Mouse (Mus musculus) CH12.LX (cell line): ENCODE data around the gene Aspa. TPM values are rescaled to one million over a fixed set of nuclear protein-coding genes. Genes with fewer than 3 reads are reported as not detected.
A peak's percentile ranks its signal among the peaks of the same experiment; 100 is the strongest.

Experiments used
- DNase-seq: peaks from one replicate; pipeline ENCODE4 v3.0.0-alpha.2; 2013; ENCODE audit errors: extremely low read depth
- H3K27ac ChIP-seq: 2 replicates; pipeline ENCODE4 v1.5.1; 2012; ENCODE audit warnings: low read depth, mild to moderate bottlenecking, control low read depth, moderate library complexity; ENCODE audit not compliant: insufficient read depth
- H3K27me3 ChIP-seq: replicated peaks from 2 replicates; pipeline ENCODE3; 2012; ENCODE audit warnings: inconsistent platforms
- H3K36me3 ChIP-seq, 2 experiments: replicated peaks in 1 of 2; 2 replicates each; pipeline versions ENCODE3 to v1.6.1; 2012; ENCODE audit warnings: inconsistent platforms in 1 of 2, low read length in 1 of 2, mild to moderate bottlenecking in 1 of 2, mixed read lengths in 1 of 2, moderate library complexity in 1 of 2; ENCODE audit not compliant: control insufficient read depth in 1 of 2, insufficient read depth in 1 of 2
- H3K4me1 ChIP-seq, 2 experiments: 2 replicates each; pipeline ENCODE4 v1.6.1; 2012; ENCODE audit warnings: inconsistent platforms in 1 of 2, moderate library complexity in 1 of 2; ENCODE audit not compliant: insufficient read depth in 2 of 2, control insufficient read depth in 1 of 2
- H3K4me2 ChIP-seq: 2 replicates; pipeline ENCODE4 v1.6.1; 2012; ENCODE audit warnings: low read depth, mild to moderate bottlenecking, control low read depth; ENCODE audit not compliant: poor library complexity, insufficient read depth, severe bottlenecking
- H3K4me3 ChIP-seq, 3 experiments: fragments of 150-350 bp in 1 of 3; sonication (generic) in 1 of 3; replicated peaks in 1 of 3; 2 replicates each; pipeline versions ENCODE3 to v1.5.1; 2011 to 2012; ENCODE audit warnings: low read depth in 2 of 3, low read length in 2 of 3, mild to moderate bottlenecking in 2 of 3, moderate library complexity in 2 of 3, control low read depth in 1 of 3, improper control_type of control experiment in 1 of 3, inconsistent platforms in 1 of 3, mixed read lengths in 1 of 3; ENCODE audit not compliant: poor library complexity in 1 of 3
- H3K79me2 ChIP-seq: replicated peaks from 2 replicates; pipeline ENCODE4 v1.6.1; 2012; ENCODE audit warnings: mild to moderate bottlenecking, moderate library complexity; ENCODE audit not compliant: control insufficient read depth, poor library complexity, insufficient read depth, severe bottlenecking; ENCODE audit errors: extremely low read depth
- H3K9ac ChIP-seq: 2 replicates; pipeline ENCODE4 v1.6.1; 2012; ENCODE audit warnings: low read depth, mild to moderate bottlenecking, control low read depth, moderate library complexity; ENCODE audit not compliant: insufficient read depth
- H3K9me3 ChIP-seq: replicated peaks from 2 replicates; pipeline ENCODE3; 2012; ENCODE audit warnings: low read length, inconsistent platforms, mixed read lengths
- BHLHE40 ChIP-seq: IDR thresholded peaks from 2 replicates; pipeline ENCODE4 v1.6.1; 2011; ENCODE audit warnings: mild to moderate bottlenecking, low read depth, low read length, improper control_type of control experiment
- CHD1 ChIP-seq: IDR thresholded peaks from 2 replicates; pipeline ENCODE4 v1.6.1; 2012; ENCODE audit warnings: low read depth, low read length, improper control_type of control experiment, inconsistent platforms
- CHD2 ChIP-seq: IDR thresholded peaks from 2 replicates; pipeline ENCODE4 v1.6.1; 2011; ENCODE audit warnings: low read length, improper control_type of control experiment
- CTCF ChIP-seq, 2 experiments: IDR thresholded peaks in 1 of 2; conservative IDR thresholded peaks in 1 of 2; 2 replicates each; pipeline ENCODE4 v1.5.1; 2011 to 2012; ENCODE audit warnings: low read depth in 2 of 2, low read length in 2 of 2, improper control_type of control experiment in 1 of 2, inconsistent platforms in 1 of 2, mild to moderate bottlenecking in 1 of 2, moderate library complexity in 1 of 2
- E2F4 ChIP-seq: IDR thresholded peaks from 2 replicates; pipeline ENCODE4 v1.6.1; 2011; ENCODE audit warnings: low read depth, low read length, improper control_type of control experiment; ENCODE audit not compliant: insufficient replicate concordance
- ELF1 ChIP-seq: IDR thresholded peaks from 2 replicates; pipeline ENCODE4 v1.6.1; 2014; ENCODE audit warnings: low read depth, mild to moderate bottlenecking, inconsistent platforms, low read length, improper control_type of control experiment
- EP300 ChIP-seq: IDR thresholded peaks from 2 replicates; pipeline ENCODE4 v1.6.1; 2011; ENCODE audit warnings: low read length, improper control_type of control experiment
- ETS1 ChIP-seq: conservative IDR thresholded peaks from 2 replicates; pipeline ENCODE4 v1.6.1; 2012; ENCODE audit warnings: low read depth, mild to moderate bottlenecking, inconsistent platforms, low read length, improper control_type of control experiment, moderate library complexity
- GABPA ChIP-seq: IDR thresholded peaks from 2 replicates; pipeline ENCODE4 v1.6.1; 2012; ENCODE audit warnings: low read depth, low read length, improper control_type of control experiment, inconsistent platforms; ENCODE audit not compliant: insufficient replicate concordance
- HCFC1 ChIP-seq: IDR thresholded peaks from 2 replicates; pipeline ENCODE4 v1.6.1; 2012; ENCODE audit warnings: low read depth, mild to moderate bottlenecking, inconsistent platforms, low read length, improper control_type of control experiment
- IRF4 ChIP-seq: IDR thresholded peaks from 2 replicates; pipeline ENCODE4 v1.6.1; 2014; ENCODE audit warnings: low read depth, mild to moderate bottlenecking, inconsistent platforms, low read length, improper control_type of control experiment
- JUN ChIP-seq: IDR thresholded peaks from 2 replicates; pipeline ENCODE4 v1.6.1; 2011; ENCODE audit warnings: low read depth, mild to moderate bottlenecking, low read length, improper control_type of control experiment, moderate library complexity; ENCODE audit not compliant: insufficient read depth
- JUND ChIP-seq: conservative IDR thresholded peaks from 2 replicates; pipeline ENCODE4 v1.6.1; 2011; ENCODE audit warnings: low read depth, low read length, improper control_type of control experiment
- KAT2A ChIP-seq: IDR thresholded peaks from 2 replicates; pipeline ENCODE4 v1.6.1; 2012; ENCODE audit warnings: low read length, improper control_type of control experiment, inconsistent platforms; ENCODE audit not compliant: insufficient replicate concordance
- MAFK ChIP-seq: IDR thresholded peaks from 2 replicates; pipeline ENCODE4 v1.6.1; 2011; ENCODE audit warnings: low read length, improper control_type of control experiment; ENCODE audit not compliant: insufficient replicate concordance
- MAX ChIP-seq: IDR thresholded peaks from 2 replicates; pipeline ENCODE4 v1.6.1; 2011; ENCODE audit warnings: low read length, improper control_type of control experiment
- MAZ ChIP-seq: IDR thresholded peaks from 2 replicates; pipeline ENCODE4 v1.6.1; 2012; ENCODE audit warnings: low read depth, mild to moderate bottlenecking, inconsistent platforms, low read length, improper control_type of control experiment, moderate library complexity
- MEF2A ChIP-seq: IDR thresholded peaks from 2 replicates; pipeline ENCODE4 v1.6.1; 2014; ENCODE audit warnings: low read depth, mild to moderate bottlenecking, inconsistent platforms, low read length, improper control_type of control experiment, borderline replicate concordance
- MXI1 ChIP-seq: IDR thresholded peaks from 2 replicates; pipeline ENCODE4 v1.6.1; 2011; ENCODE audit warnings: mild to moderate bottlenecking, low read depth, low read length, improper control_type of control experiment
- MYC ChIP-seq: IDR thresholded peaks from 2 replicates; pipeline ENCODE4 v1.6.1; 2011; ENCODE audit warnings: low read depth, mild to moderate bottlenecking, improper control_type of control experiment, low read length
- NELFE ChIP-seq: IDR thresholded peaks from 2 replicates; pipeline ENCODE4 v1.6.1; 2011; ENCODE audit warnings: low read depth, low read length, improper control_type of control experiment
- NRF1 ChIP-seq: IDR thresholded peaks from 2 replicates; pipeline ENCODE4 v1.6.1; 2014; ENCODE audit warnings: low read depth, mild to moderate bottlenecking, inconsistent platforms, low read length, improper control_type of control experiment, moderate library complexity
- PAX5 ChIP-seq: IDR thresholded peaks from 2 replicates; pipeline ENCODE4 v1.6.1; 2012; ENCODE audit warnings: low read length, inconsistent platforms, mixed read lengths
- POLR2A ChIP-seq: IDR thresholded peaks from 2 replicates; pipeline ENCODE4 v1.6.1; 2011; ENCODE audit warnings: low read depth, mild to moderate bottlenecking, improper control_type of control experiment, low read length
- POLR2AphosphoS2 ChIP-seq: IDR thresholded peaks from 2 replicates; pipeline ENCODE4 v1.6.1; 2011; ENCODE audit warnings: low read depth, low read length, improper control_type of control experiment
- RAD21 ChIP-seq: IDR thresholded peaks from 2 replicates; pipeline ENCODE4 v1.6.1; 2011; ENCODE audit warnings: low read depth, mild to moderate bottlenecking, low read length, improper control_type of control experiment, moderate library complexity
- RCOR1 ChIP-seq: conservative IDR thresholded peaks from 2 replicates; pipeline ENCODE4 v1.6.1; 2012; ENCODE audit warnings: low read depth, mild to moderate bottlenecking, inconsistent platforms, low read length, improper control_type of control experiment
- SIN3A ChIP-seq: IDR thresholded peaks from 2 replicates; pipeline ENCODE4 v1.6.1; 2012; ENCODE audit warnings: low read length, improper control_type of control experiment, inconsistent platforms
- SMC3 ChIP-seq: IDR thresholded peaks from 2 replicates; pipeline ENCODE4 v1.6.1; 2011; ENCODE audit warnings: low read depth, low read length, improper control_type of control experiment
- TBP ChIP-seq: conservative IDR thresholded peaks from 2 replicates; pipeline ENCODE4 v1.6.1; 2011; ENCODE audit warnings: low read depth, low read length, improper control_type of control experiment
- TCF12 ChIP-seq: IDR thresholded peaks from 2 replicates; pipeline ENCODE4 v1.6.1; 2014; ENCODE audit warnings: low read depth, mild to moderate bottlenecking, inconsistent platforms, low read length, improper control_type of control experiment
- UBTF ChIP-seq: IDR thresholded peaks from 2 replicates; pipeline ENCODE4 v1.6.1; 2012; ENCODE audit warnings: low read depth, mild to moderate bottlenecking, inconsistent platforms, low read length, improper control_type of control experiment, moderate library complexity
- USF1 ChIP-seq: IDR thresholded peaks from 2 replicates; pipeline ENCODE4 v1.6.1; 2014; ENCODE audit warnings: low read depth, mild to moderate bottlenecking, inconsistent platforms, low read length, improper control_type of control experiment
- USF2 ChIP-seq: conservative IDR thresholded peaks from 2 replicates; pipeline ENCODE4 v1.6.1; 2011; ENCODE audit warnings: low read depth, low read length, improper control_type of control experiment
- ZC3H11A ChIP-seq: IDR thresholded peaks from 2 replicates; pipeline ENCODE4 v1.6.1; 2012; ENCODE audit warnings: low read depth, mild to moderate bottlenecking, inconsistent platforms, low read length, improper control_type of control experiment
- ZKSCAN1 ChIP-seq: IDR thresholded peaks from 2 replicates; pipeline ENCODE4 v1.6.1; 2012; ENCODE audit warnings: low read depth, inconsistent platforms, low read length, improper control_type of control experiment, borderline replicate concordance
- ZMIZ1 ChIP-seq: IDR thresholded peaks from 2 replicates; pipeline ENCODE4 v1.6.1; 2012; ENCODE audit warnings: low read depth, mild to moderate bottlenecking, inconsistent platforms, low read length, improper control_type of control experiment
- ZNF384 ChIP-seq: IDR thresholded peaks from 2 replicates; pipeline ENCODE4 v1.6.1; 2012; ENCODE audit warnings: low read depth, low read length, improper control_type of control experiment, inconsistent platforms
- dilution Hi-C: fragments of 300-500 bp; cut with MboI; formaldehyde crosslinking; loops from 2 replicates; pipeline ENCODE4 v1.14.3; 2020; ENCODE audit warnings: low sequenced_read_pairs; ENCODE audit not compliant: extremely low pct_unique_long_range_greater_than_20kb, extremely low pct_ligation_motif_present
- in situ Hi-C: fragments of 300-500 bp; cut with MboI; formaldehyde crosslinking; loops from 3 replicates; pipeline ENCODE4 v1.14.3; 2019; ENCODE audit warnings: low sequenced_read_pairs, low pct_ligation_motif_present, low pct_unique_long_range_greater_than_20kb, mixed read lengths
- polyA plus RNA-seq: library from polyadenylated mRNA; unstranded; fragments of >175 nt; gene quantifications from 2 replicates; pipeline ENCODE4 v1.2.1, GENCODE M21; 2012; ENCODE audit warnings: low read depth; ENCODE audit not compliant: insufficient read length
- total RNA-seq, 2 experiments: library from RNA; depleted of rRNA; stranded (reverse); fragments of 300-350 nt in 1 of 2; fragments of >200 nt in 1 of 2; gene quantifications; 2 replicates each; pipeline ENCODE4 v1.2.3; 2012 to 2014

The Aspa gene
- total and polyA plus RNA-seq, 3 experiments: not detected

GRCm38 (mm10) chr11:73323906-73324830 lies 5.2 kb downstream of the Aspa start:
- dilution Hi-C loops (no loop called here), in situ Hi-C loops (no loop called here)
- Histone ChIP-seq H3K9ac (no peak overlapping the region), H3K4me3 (no peak overlapping the region), H3K79me2 (no peaks in the 10 kb centered on the region), H3K27ac (no peak overlapping the region), H3K9me3 (peaks cover 2% of the 10 kb centered on the region), H3K27me3 (peaks cover 59% of the 10 kb centered on the region), H3K4me1 (peaks cover 0 to 5% of the 10 kb centered on the region in 2 experiments; a peak in 1 of 4 replicates), H3K36me3 (no peaks in the 10 kb centered on the region), H3K4me2 (peak overlapping the region; percentile 74)
- DNase-seq: peak; percentile 10
- TF ChIP-seq RCOR1: peak; percentile 26; the same call in 1 of the 2 replicates
- no peak for TF ChIP-seq CTCF (conservative IDR thresholded peaks at IDR 0.05 in 1 of 2, IDR thresholded peaks at IDR 0.05 in 1 of 2; ENCODE audit: low read depth in 2 of 2, low read length in 2 of 2)
- no peak for TF ChIP-seq RAD21
- TF ChIP-seq PAX5: no peak
- TF ChIP-seq HCFC1: no peak
- TF ChIP-seq ZKSCAN1: no peak
- TF ChIP-seq MAX: peak; percentile 26; the same call in 1 of the 2 replicates
- no peak for TF ChIP-seq MAFK
- peak; percentile 82 for TF ChIP-seq ETS1
- 0 out of 2 replicates have a peak, but pooled peaks have one; percentile 12 for TF ChIP-seq TCF12
- TF ChIP-seq USF1: no peak
- no peak for TF ChIP-seq MXI1
- peak; percentile 84 for TF ChIP-seq EP300
- no peak for TF ChIP-seq USF2
- TF ChIP-seq UBTF: no peak
- TF ChIP-seq NELFE: no peak
- TF ChIP-seq JUND: peak; percentile 79
- peak; percentile 92 for TF ChIP-seq IRF4
- no peak for TF ChIP-seq GABPA
- TF ChIP-seq KAT2A: no peak
- peak; percentile 76 for TF ChIP-seq JUN
- no peak for TF ChIP-seq NRF1
- no peak for TF ChIP-seq ELF1
- TF ChIP-seq SIN3A: no peak
- no peak for TF ChIP-seq MAZ
- TF ChIP-seq POLR2A: no peak
- no peak for TF ChIP-seq E2F4
- no peak for TF ChIP-seq POLR2AphosphoS2
- TF ChIP-seq SMC3: no peak
- no peak for TF ChIP-seq ZMIZ1
- no peak for TF ChIP-seq CHD2
- TF ChIP-seq MYC: peak; percentile 59; the same call in 1 of the 2 replicates
- no peak for TF ChIP-seq ZNF384
- no peak for TF ChIP-seq CHD1
- TF ChIP-seq BHLHE40: peak; percentile 91
- TF ChIP-seq TBP: no peak
- TF ChIP-seq MEF2A: peak; percentile 49; the same call in 1 of the 2 replicates
- TF ChIP-seq ZC3H11A: no peak
